Mouse (Mus musculus): ENCODE data around the gene Usp4. TPM values are rescaled to one million over a fixed set of nuclear protein-coding genes. Genes with fewer than 3 reads are reported as not detected.
"Not testable (repeated sequence)": the region's sequence is repeated elsewhere in the genome, so short reads cannot be mapped to it uniquely, and the experiment has no call there.

Usp4 gene
- polyA plus RNA-seq, 1 experiment from 2014 or later: 145 TPM

- DNase-seq (ENCODE audit: low spot score): no peak
- Histone ChIP-seq H3K9me3 (ENCODE audit: control insufficient read depth, low read length) (no peaks in the 10 kb centered on the region), H3K4me1 (ENCODE audit: control insufficient read depth, insufficient read depth, low read length) (no peaks in the 10 kb centered on the region), H3K9ac (ENCODE audit: low read length) (no peak overlapping the region), H3K27ac (ENCODE audit: low read depth, low read length) (no peak overlapping the region), H3K4me3 (ENCODE audit: low read depth, low read length) (no peak overlapping the region), H3K36me3 (ENCODE audit: control insufficient read depth, insufficient read depth, low read length) (no peaks in the 10 kb centered on the region; the same call in 1 of the 2 replicates), H3K4me2 (ENCODE audit: low read depth) (no peak overlapping the region), H3K27me3 (ENCODE audit: control insufficient read depth, insufficient read depth, low read length) (no peaks in the 10 kb centered on the region)
- ATAC-seq (ENCODE audit: insufficient read depth, low FRiP score, low TSS enrichment): no peak
- 97% methylated on average over 3 of the region's 3 CpGs for WGBS
These were observed 30.1 kb upstream of the Usp4 start for GRCm38 (mm10) chr9:108317572-108317971.

DNA sequence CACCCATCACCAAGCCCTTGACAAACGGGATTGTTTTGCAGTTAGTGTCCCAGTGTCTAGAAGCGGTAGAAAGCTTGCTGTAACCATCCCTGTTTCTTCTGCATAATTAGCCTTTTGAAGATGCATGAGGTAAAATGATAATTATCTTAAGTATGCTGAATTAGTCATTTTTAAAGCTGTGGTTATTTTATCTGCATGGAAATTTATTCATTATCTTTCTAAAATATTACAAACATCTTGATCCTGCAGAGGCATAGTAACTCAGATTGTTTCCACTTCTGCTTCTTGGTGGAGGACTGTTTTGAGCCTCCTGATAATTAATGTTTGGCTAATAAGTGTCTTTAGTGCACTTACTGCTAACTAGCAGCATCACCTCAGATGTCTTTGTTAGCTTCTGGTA lies 29.2 kb upstream of the Usp4 start:
- 86% methylated on average over 2 of the region's 2 CpGs for WGBS
- Histone ChIP-seq H3K9me3 (ENCODE audit: control insufficient read depth, low read length) (no peaks in the 10 kb centered on the region), H3K9ac (ENCODE audit: low read length) (no peak overlapping the region), H3K27ac (ENCODE audit: low read depth, low read length) (no peak overlapping the region), H3K27me3 (ENCODE audit: control insufficient read depth, insufficient read depth, low read length) (no peaks in the 10 kb centered on the region), H3K4me1 (ENCODE audit: control insufficient read depth, insufficient read depth, low read length) (no peaks in the 10 kb centered on the region), H3K4me3 (ENCODE audit: low read depth, low read length) (no peak overlapping the region), H3K36me3 (ENCODE audit: control insufficient read depth, insufficient read depth, low read length) (no peaks in the 10 kb centered on the region; the same call in 1 of the 2 replicates), H3K4me2 (ENCODE audit: low read depth) (no peak overlapping the region)
- no peak for DNase-seq (ENCODE audit: low spot score)
- ATAC-seq (ENCODE audit: insufficient read depth, low FRiP score, low TSS enrichment): no peak

- not testable (repeated sequence) for H3K36me3 ChIP-seq (ENCODE audit: control insufficient read depth, insufficient read depth, low read length); DNase-seq (ENCODE audit: low spot score); H3K27ac ChIP-seq (ENCODE audit: low read depth, low read length); H3K4me2 ChIP-seq (ENCODE audit: low read depth); H3K9me3 ChIP-seq (ENCODE audit: control insufficient read depth, low read length); H3K4me3 ChIP-seq (ENCODE audit: low read depth, low read length); H3K9ac ChIP-seq (ENCODE audit: low read length); ATAC-seq (ENCODE audit: insufficient read depth, low FRiP score, low TSS enrichment); H3K27me3 ChIP-seq (ENCODE audit: control insufficient read depth, insufficient read depth, low read length); H3K4me1 ChIP-seq (ENCODE audit: control insufficient read depth, insufficient read depth, low read length)
- WGBS: 94% methylated on average over 7 of the region's 7 CpGs
These were observed 25.6 kb upstream of the Usp4 start for GRCm38 (mm10) chr9:108322054-108322453.

GRCm38 (mm10) chr9:108324784-108325183 lies 22.9 kb upstream of the Usp4 start:
- DNase-seq (ENCODE audit: low spot score) (no peak), ATAC-seq (ENCODE audit: insufficient read depth, low FRiP score, low TSS enrichment) (no peak)
- no peaks in the 10 kb centered on the region for H3K27me3 ChIP-seq (ENCODE audit: control insufficient read depth, insufficient read depth, low read length)
- H3K36me3 ChIP-seq (ENCODE audit: control insufficient read depth, insufficient read depth, low read length): peaks cover 4% of the 10 kb centered on the region; the same call in 1 of the 2 replicates
- H3K9ac ChIP-seq (ENCODE audit: low read length): no peak overlapping the region
- 97% methylated on average over 1 of the region's 1 CpGs for WGBS
- H3K4me1 ChIP-seq (ENCODE audit: control insufficient read depth, insufficient read depth, low read length): no peaks in the 10 kb centered on the region
- H3K9me3 ChIP-seq (ENCODE audit: control insufficient read depth, low read length): no peaks in the 10 kb centered on the region
- H3K4me3 ChIP-seq (ENCODE audit: low read depth, low read length): no peak overlapping the region
- H3K27ac ChIP-seq (ENCODE audit: low read depth, low read length): no peak overlapping the region
- H3K4me2 ChIP-seq (ENCODE audit: low read depth): no peak overlapping the region

GRCm38 (mm10) chr9:108325811-108326210 lies 21.8 kb upstream of the Usp4 start:
- 98% methylated on average over 2 of the region's 2 CpGs for WGBS
- Histone ChIP-seq H3K9ac (ENCODE audit: low read length) (no peak overlapping the region), H3K4me1 (ENCODE audit: control insufficient read depth, insufficient read depth, low read length) (no peaks in the 10 kb centered on the region), H3K27ac (ENCODE audit: low read depth, low read length) (no peak overlapping the region), H3K36me3 (ENCODE audit: control insufficient read depth, insufficient read depth, low read length) (peaks cover 5% of the 10 kb centered on the region; the same call in 1 of the 2 replicates), H3K27me3 (ENCODE audit: control insufficient read depth, insufficient read depth, low read length) (no peaks in the 10 kb centered on the region), H3K4me3 (ENCODE audit: low read depth, low read length) (no peak overlapping the region), H3K4me2 (ENCODE audit: low read depth) (no peak overlapping the region), H3K9me3 (ENCODE audit: control insufficient read depth, low read length) (no peaks in the 10 kb centered on the region)
- ATAC-seq (ENCODE audit: insufficient read depth, low FRiP score, low TSS enrichment) (no peak), DNase-seq (ENCODE audit: low spot score) (no peak)

GRCm38 (mm10) chr9:108337848-108338550 lies 9.7 kb upstream of the Usp4 start:
- Histone ChIP-seq H3K4me1 (ENCODE audit: control insufficient read depth, insufficient read depth, low read length) (peaks cover 9% of the 10 kb centered on the region), H3K27me3 (ENCODE audit: control insufficient read depth, insufficient read depth, low read length) (no peaks in the 10 kb centered on the region), H3K36me3 (ENCODE audit: control insufficient read depth, insufficient read depth, low read length) (peaks cover 11% of the 10 kb centered on the region), H3K9me3 (ENCODE audit: control insufficient read depth, low read length) (no peaks in the 10 kb centered on the region), H3K27ac (ENCODE audit: low read depth, low read length) (no peak overlapping the region), H3K9ac (ENCODE audit: low read length) (no peak overlapping the region), H3K4me3 (ENCODE audit: low read depth, low read length) (no peak overlapping the region), H3K4me2 (ENCODE audit: low read depth) (peak overlapping the region; percentile 70)
- DNase-seq (ENCODE audit: low spot score) (no peak), ATAC-seq (ENCODE audit: insufficient read depth, low FRiP score, low TSS enrichment) (no peak)
- WGBS: 72% methylated on average over 10 of the region's 10 CpGs

- peak overlapping the region; percentile 70 for H3K4me2 ChIP-seq (ENCODE audit: low read depth)
- H3K9ac ChIP-seq (ENCODE audit: low read length): peak overlapping the region; percentile 74
- H3K4me3 ChIP-seq (ENCODE audit: low read depth, low read length): peak overlapping the region; percentile 63
- ATAC-seq (ENCODE audit: insufficient read depth, low FRiP score, low TSS enrichment) (peak; percentile 1; the same call in 1 of the 2 replicates), DNase-seq (ENCODE audit: low spot score) (peak; percentile 31)
- 39% methylated on average over 6 of the region's 6 CpGs for WGBS
- no peaks in the 10 kb centered on the region for H3K9me3 ChIP-seq (ENCODE audit: control insufficient read depth, low read length)
- H3K36me3 ChIP-seq (ENCODE audit: control insufficient read depth, insufficient read depth, low read length): peaks cover 8% of the 10 kb centered on the region
- peaks cover 9% of the 10 kb centered on the region for H3K4me1 ChIP-seq (ENCODE audit: control insufficient read depth, insufficient read depth, low read length)
- no peaks in the 10 kb centered on the region for H3K27me3 ChIP-seq (ENCODE audit: control insufficient read depth, insufficient read depth, low read length)
- H3K27ac ChIP-seq (ENCODE audit: low read depth, low read length): peak overlapping the region; percentile 85
These were observed 9.1 kb upstream of the Usp4 start for GRCm38 (mm10) chr9:108338551-108338885.

DNA sequence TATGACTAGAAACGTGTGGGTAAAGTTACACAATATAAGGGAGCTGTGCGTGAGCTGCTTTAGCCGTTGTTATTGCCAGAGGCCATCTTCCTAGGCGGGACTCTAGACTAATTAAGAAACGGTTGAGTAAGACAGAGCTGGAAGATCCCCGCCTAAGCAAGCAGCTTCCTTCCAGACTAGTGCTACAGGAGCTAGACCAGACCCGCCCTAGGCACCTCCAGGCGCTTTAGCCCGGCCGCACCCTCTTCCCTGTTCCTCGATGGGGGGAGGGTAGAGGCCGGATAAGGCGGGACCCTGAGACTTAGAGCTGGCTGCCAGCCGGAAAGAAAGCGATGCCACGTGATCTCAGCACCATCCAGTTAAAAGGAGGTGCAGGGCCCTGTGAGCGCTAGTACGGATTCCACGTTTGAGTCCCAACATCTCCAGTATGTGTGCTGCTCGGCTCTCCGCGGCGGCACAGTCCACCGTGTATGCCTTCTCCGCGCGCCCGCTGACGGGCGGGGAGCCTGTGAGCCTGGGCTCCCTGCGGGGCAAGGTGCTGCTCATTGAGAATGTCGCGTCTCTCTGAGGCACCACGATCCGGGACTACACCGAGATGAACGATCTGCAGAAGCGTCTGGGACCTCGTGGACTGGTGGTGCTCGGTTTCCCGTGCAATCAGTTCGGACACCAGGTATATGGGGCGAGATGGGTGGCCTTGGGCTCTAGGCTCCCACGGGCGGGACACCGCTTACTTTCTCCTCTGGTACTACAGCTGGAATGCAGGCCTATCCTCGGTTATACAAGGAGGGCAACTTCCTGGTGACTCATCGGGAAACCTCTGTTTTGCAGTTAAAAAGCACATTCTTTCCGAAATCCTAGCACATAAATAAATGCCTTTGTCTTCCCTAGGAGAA lies 8.5 kb upstream of the Usp4 start, which contains the start of gene Gpx1:
Gene Gpx1 (plus strand): TSS at position 18 of the 896 bp plus-strand sequence.
- under 1% methylated on average over 49 of the region's 49 CpGs for WGBS
- Histone ChIP-seq H3K4me1 (ENCODE audit: control insufficient read depth, insufficient read depth, low read length) (peaks cover 9% of the 10 kb centered on the region), H3K9ac (ENCODE audit: low read length) (peak within 1 kb of the TSS; percentile 74), H3K27ac (ENCODE audit: low read depth, low read length) (peak within 1 kb of the TSS; percentile 85), H3K36me3 (ENCODE audit: control insufficient read depth, insufficient read depth, low read length) (peaks cover 6% of the 10 kb centered on the region), H3K9me3 (ENCODE audit: control insufficient read depth, low read length) (no peaks in the 10 kb centered on the region), H3K4me3 (ENCODE audit: low read depth, low read length) (peak within 1 kb of the TSS; percentile 63), H3K27me3 (ENCODE audit: control insufficient read depth, insufficient read depth, low read length) (no peaks in the 10 kb centered on the region), H3K4me2 (ENCODE audit: low read depth) (peak within 1 kb of the TSS; percentile 70)
- peak; percentile 97 for ATAC-seq (ENCODE audit: insufficient read depth, low FRiP score, low TSS enrichment)
- peak; percentile 91 for DNase-seq (ENCODE audit: low spot score)

All from neural tube, embryonic 11.5 days (tissue).